Mouse (Mus musculus) forebrain, embryonic 11.5 days (tissue): ENCODE measurements at regions not wholly inside any gene's neighbourhood (a gene's known extent, or its start where the extent isn't known, plus 50 kb on each side); places are given as distances from the start of the nearest gene placed in this dataset.

Source experiments
- ATAC-seq: fragments of 200-750 bp; cut with Nextera tagmentation; replicated peaks from 2 replicates; pipeline ENCODE4 v1.8.0; 2017; ENCODE audit warnings: moderate TSS enrichment; ENCODE audit not compliant: low FRiP score
- DNase-seq: peaks from one replicate; pipeline ENCODE4 v3.0.0-alpha.2; 2017; ENCODE audit warnings: low spot score
- H3K27ac ChIP-seq: fragments of 300-500 bp; sonication (generic); 2 replicates; pipeline ENCODE4 v1.5.1; 2014; ENCODE audit warnings: low read depth, low read length
- H3K27me3 ChIP-seq: fragments of 300-500 bp; sonication (generic); 2 replicates; pipeline ENCODE4 v1.6.1; 2014; ENCODE audit warnings: mild to moderate bottlenecking, low read length, mixed read lengths; ENCODE audit not compliant: control insufficient read depth, insufficient read depth
- H3K36me3 ChIP-seq: fragments of 300-500 bp; sonication (generic); 2 replicates; pipeline ENCODE4 v1.6.1; 2014; ENCODE audit warnings: mild to moderate bottlenecking, low read length, moderate library complexity, mixed read lengths; ENCODE audit not compliant: control insufficient read depth, insufficient read depth
- H3K4me1 ChIP-seq: fragments of 300-500 bp; sonication (generic); replicated peaks from 2 replicates; pipeline ENCODE4 v1.6.1; 2014; ENCODE audit warnings: low read length, mixed read lengths; ENCODE audit not compliant: control insufficient read depth, insufficient read depth
- H3K4me2 ChIP-seq: fragments of 300-500 bp; sonication (generic); 2 replicates; pipeline ENCODE4 v1.6.1; 2014; ENCODE audit warnings: low read depth, mild to moderate bottlenecking, low read length, moderate library complexity, mixed read lengths; ENCODE audit not compliant: severe bottlenecking
- H3K4me3 ChIP-seq: fragments of 300-500 bp; sonication (generic); 2 replicates; pipeline ENCODE4 v1.5.1; 2014; ENCODE audit warnings: low read depth, low read length
- H3K9ac ChIP-seq: fragments of 300-500 bp; sonication (generic); 2 replicates; pipeline ENCODE4 v1.6.1; 2014; ENCODE audit warnings: low read length
- H3K9me3 ChIP-seq: fragments of 300-500 bp; sonication (generic); 2 replicates; pipeline ENCODE4 v1.6.1; 2016; ENCODE audit warnings: low read length, mixed read lengths; ENCODE audit not compliant: control insufficient read depth
- WGBS: fragments of 180-500 bp; shearing (Covaris S2); extraction: QIAGEN DNeasy Blood & Tissue Kit; methylation state at CpG from one replicate; pipeline ENCODE4 v1.1.7; 2014; 5-methylcytosine and 5-hydroxymethylcytosine counted together

GRCm38 (mm10) chr12:43827296-43827695 lies 382.8 kb downstream of the Dnajb9 start:
- H3K4me3 ChIP-seq, result no peak overlapping the region
- no peak for ATAC-seq
- no peaks in the 10 kb centered on the region for H3K9me3 ChIP-seq
- H3K27me3 ChIP-seq, result no peaks in the 10 kb centered on the region
- no peaks in the 10 kb centered on the region for H3K4me1 ChIP-seq
- no peak overlapping the region for H3K9ac ChIP-seq
- 67% methylated on average over 3 of the region's 3 CpGs for WGBS
- H3K27ac ChIP-seq, result no peak overlapping the region
- no peaks in the 10 kb centered on the region for H3K36me3 ChIP-seq
- H3K4me2 ChIP-seq, result no peak overlapping the region
- no peak for DNase-seq

DNA sequence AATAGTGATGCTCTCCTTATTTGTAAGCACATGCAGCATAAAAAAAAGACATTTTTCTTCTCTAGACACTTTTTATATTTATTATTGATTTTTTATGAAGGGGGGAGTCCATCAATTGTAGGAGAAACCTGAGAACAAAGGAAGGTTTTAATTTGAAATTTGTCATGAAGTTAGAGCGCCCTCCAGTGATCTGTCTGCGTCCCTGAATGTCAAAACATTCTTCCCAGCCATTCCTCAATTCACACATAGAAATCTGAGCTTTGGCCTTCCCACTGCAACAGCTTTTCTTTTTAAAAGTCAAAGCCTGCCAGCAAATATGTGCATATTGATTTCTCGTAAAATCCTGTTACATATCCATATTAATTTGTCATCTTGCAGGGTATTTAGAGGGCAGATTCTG lies 396.6 kb downstream of the Dnajb9 start:
- H3K9me3 ChIP-seq, result no peaks in the 10 kb centered on the region

GRCm38 (mm10) chr12:43772766-43773165 lies 437.4 kb downstream of the Dnajb9 start:
- WGBS, result 44% methylated on average over 1 of the region's 1 CpGs
- H3K9ac ChIP-seq, result no peak overlapping the region
- peak; percentile 56 for ATAC-seq
- DNase-seq, result no peak
- no peaks in the 10 kb centered on the region for H3K9me3 ChIP-seq
- H3K4me3 ChIP-seq, result no peak overlapping the region
- no peaks in the 10 kb centered on the region for H3K4me1 ChIP-seq
- H3K36me3 ChIP-seq, result no peaks in the 10 kb centered on the region
- H3K27ac ChIP-seq, result no peak overlapping the region
- no peak overlapping the region for H3K4me2 ChIP-seq
- H3K27me3 ChIP-seq, result no peaks in the 10 kb centered on the region

More for the DNA sequence above, 396.6 kb downstream of the Dnajb9 start:
- no peaks in the 10 kb centered on the region for H3K4me1 ChIP-seq
- no peaks in the 10 kb centered on the region for H3K36me3 ChIP-seq
- no peak overlapping the region for H3K4me3 ChIP-seq
- H3K27ac ChIP-seq, result no peak overlapping the region
- WGBS, result 14% methylated on average over 3 of the region's 3 CpGs
- no peak overlapping the region for H3K9ac ChIP-seq
- ATAC-seq (no peak), DNase-seq (no peak)
- H3K27me3 ChIP-seq, result no peaks in the 10 kb centered on the region
- H3K4me2 ChIP-seq, result no peak overlapping the region

GRCm38 (mm10) chr12:43762151-43762550 lies 448.0 kb downstream of the Dnajb9 start:
- no peak overlapping the region for H3K4me3 ChIP-seq
- ATAC-seq, result no peak
- 75% methylated on average over 1 of the region's 1 CpGs for WGBS

More at GRCm38 (mm10) chr12:43762151-43762550, 448.0 kb downstream of the Dnajb9 start:
- H3K27me3 ChIP-seq, result no peaks in the 10 kb centered on the region
- no peak for DNase-seq
- no peak overlapping the region for H3K27ac ChIP-seq
- no peaks in the 10 kb centered on the region for H3K4me1 ChIP-seq
- no peak overlapping the region for H3K9ac ChIP-seq
- no peaks in the 10 kb centered on the region for H3K9me3 ChIP-seq
- no peaks in the 10 kb centered on the region for H3K36me3 ChIP-seq
- no peak overlapping the region for H3K4me2 ChIP-seq
